Mouse (Mus musculus): ENCODE results near the gene Trio. TPM values are rescaled to one million over a fixed set of nuclear protein-coding genes. Genes with fewer than 3 reads are reported as not detected.
A peak's percentile ranks its signal among the peaks of the same experiment; 100 is the strongest.

Trio gene
- polyA plus RNA-seq, 1 experiment from 2014 or later = 15.9 TPM

DNA sequence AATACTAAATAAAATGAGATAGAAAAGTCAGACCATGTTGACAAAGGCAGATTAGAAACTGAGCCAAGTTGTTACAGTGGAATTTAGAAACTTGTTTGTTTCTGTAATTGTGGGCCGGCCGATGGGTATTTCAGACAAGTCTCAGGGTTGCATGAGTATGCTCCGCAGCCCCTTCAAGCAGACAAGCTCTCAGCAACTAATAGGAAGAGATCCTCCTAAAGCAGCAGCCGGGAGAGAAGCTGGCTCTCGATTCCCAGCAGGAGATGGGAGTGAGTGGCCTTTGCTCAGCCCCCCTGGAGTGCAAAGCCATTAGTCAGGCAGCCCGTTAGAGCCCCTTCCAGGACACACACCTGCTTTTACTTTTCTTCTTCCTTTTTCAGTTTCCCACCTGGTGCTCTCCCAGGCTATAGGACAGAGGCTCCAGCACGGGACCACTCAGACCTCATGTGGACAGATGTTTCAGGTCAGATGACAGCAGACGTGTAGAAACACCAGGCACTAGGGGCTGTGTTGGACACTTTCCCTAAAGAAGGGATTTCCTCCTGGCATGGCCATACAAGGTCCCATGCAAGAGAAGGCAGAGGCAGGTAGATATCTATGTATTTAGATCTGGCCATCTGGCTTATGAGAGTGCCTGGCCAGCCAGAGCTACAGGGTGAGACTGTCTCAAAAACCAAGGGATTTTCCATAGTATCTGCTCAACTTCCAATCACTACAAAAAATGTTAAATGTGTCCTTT, 26.9 kb downstream of the Trio start:
- Histone ChIP-seq H3K4me2 (replicated peaks) (no peak overlapping the region; the same call in 1 of the 2 replicates), H3K4me3 (replicated peaks) (no peak overlapping the region), H3K27ac (no peak overlapping the region), H3K27me3 (replicated peaks) (no peaks in the 10 kb centered on the region), H3K9ac (no peak overlapping the region), H3K4me1 (replicated peaks) (peaks cover 53% of the 10 kb centered on the region), H3K36me3 (no peaks in the 10 kb centered on the region), H3K9me3 (no peaks in the 10 kb centered on the region)
- ATAC-seq = no peak
- WGBS = 26% methylated on average over 8 of the region's 8 CpGs

GRCm38 (mm10) chr15:27997917-27998316, 27.7 kb downstream of the Trio start:
- H3K9ac ChIP-seq = no peak overlapping the region
- peaks cover 56% of the 10 kb centered on the region for H3K4me1 ChIP-seq (replicated peaks)
- H3K4me2 ChIP-seq (replicated peaks) = no peak overlapping the region
- no peak for ATAC-seq
- H3K36me3 ChIP-seq = no peaks in the 10 kb centered on the region
- no peak overlapping the region for H3K4me3 ChIP-seq (replicated peaks)
- WGBS = 27% methylated on average over 8 of the region's 8 CpGs
- no peak overlapping the region for H3K27ac ChIP-seq
- H3K9me3 ChIP-seq = no peaks in the 10 kb centered on the region
- H3K27me3 ChIP-seq (replicated peaks) = no peaks in the 10 kb centered on the region

- 53% methylated on average over 9 of the region's 9 CpGs for WGBS
- Histone ChIP-seq H3K27me3 (replicated peaks) (no peaks in the 10 kb centered on the region), H3K9ac (no peak overlapping the region), H3K9me3 (no peaks in the 10 kb centered on the region), H3K27ac (no peak overlapping the region), H3K36me3 (no peaks in the 10 kb centered on the region), H3K4me2 (replicated peaks) (no peak overlapping the region), H3K4me1 (replicated peaks) (peaks cover 58% of the 10 kb centered on the region), H3K4me3 (replicated peaks) (no peak overlapping the region)
- ATAC-seq = no peak
Measured at GRCm38 (mm10) chr15:27997391-27997841, 28.2 kb downstream of the Trio start.

GRCm38 (mm10) chr15:27996750-27997149, 28.9 kb downstream of the Trio start:
- Histone ChIP-seq H3K4me2 (replicated peaks) (no peak overlapping the region), H3K27me3 (replicated peaks) (no peaks in the 10 kb centered on the region), H3K36me3 (no peaks in the 10 kb centered on the region), H3K9me3 (no peaks in the 10 kb centered on the region), H3K4me1 (replicated peaks) (peaks cover 61% of the 10 kb centered on the region), H3K27ac (no peak overlapping the region), H3K4me3 (replicated peaks) (no peak overlapping the region), H3K9ac (no peak overlapping the region)
- WGBS = 87% methylated on average over 4 of the region's 4 CpGs
- ATAC-seq = no peak

DNA sequence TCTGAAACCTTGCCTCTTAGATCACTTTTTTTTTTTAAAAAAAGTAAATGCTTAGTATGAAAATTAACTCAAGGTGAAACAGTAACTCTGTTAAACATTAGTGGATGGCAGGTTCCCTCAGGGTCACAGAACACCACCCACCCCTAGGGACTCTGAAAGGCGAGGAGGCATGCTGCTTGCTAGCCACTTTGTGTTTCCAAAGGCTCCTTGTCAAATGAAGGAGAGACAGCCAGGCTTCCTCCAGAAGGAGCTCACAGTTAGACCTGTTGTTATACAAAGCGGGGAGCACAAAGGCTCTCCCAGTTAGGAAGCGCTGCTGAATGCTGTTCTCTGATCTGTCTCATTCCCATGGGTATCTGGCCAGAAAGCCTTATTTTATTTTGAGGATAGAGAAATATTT, 30.2 kb downstream of the Trio start:
- WGBS = 50% methylated on average over 3 of the region's 3 CpGs

GRCm38 (mm10) chr15:27994870-27995269, 30.8 kb downstream of the Trio start:
- WGBS = 73% methylated on average over 13 of the region's 13 CpGs
- no peak overlapping the region for H3K27ac ChIP-seq
- H3K4me2 ChIP-seq (replicated peaks) = no peak overlapping the region; the same call in 1 of the 2 replicates
- no peaks in the 10 kb centered on the region for H3K27me3 ChIP-seq (replicated peaks)
- no peaks in the 10 kb centered on the region for H3K9me3 ChIP-seq
- H3K9ac ChIP-seq = no peak overlapping the region
- no peak overlapping the region for H3K4me3 ChIP-seq (replicated peaks)
- H3K4me1 ChIP-seq (replicated peaks) = peaks cover 62% of the 10 kb centered on the region
- no peaks in the 10 kb centered on the region for H3K36me3 ChIP-seq
- no peak for ATAC-seq

More for the DNA sequence above, 30.2 kb downstream of the Trio start:
- no peak for ATAC-seq
- H3K9me3 ChIP-seq = no peaks in the 10 kb centered on the region
- H3K4me2 ChIP-seq (replicated peaks) = no peak overlapping the region
- H3K4me1 ChIP-seq (replicated peaks) = peaks cover 62% of the 10 kb centered on the region
- H3K4me3 ChIP-seq (replicated peaks) = no peak overlapping the region
- H3K27me3 ChIP-seq (replicated peaks) = no peaks in the 10 kb centered on the region
- no peak overlapping the region for H3K9ac ChIP-seq
- H3K36me3 ChIP-seq = no peaks in the 10 kb centered on the region
- no peak overlapping the region for H3K27ac ChIP-seq

DNA sequence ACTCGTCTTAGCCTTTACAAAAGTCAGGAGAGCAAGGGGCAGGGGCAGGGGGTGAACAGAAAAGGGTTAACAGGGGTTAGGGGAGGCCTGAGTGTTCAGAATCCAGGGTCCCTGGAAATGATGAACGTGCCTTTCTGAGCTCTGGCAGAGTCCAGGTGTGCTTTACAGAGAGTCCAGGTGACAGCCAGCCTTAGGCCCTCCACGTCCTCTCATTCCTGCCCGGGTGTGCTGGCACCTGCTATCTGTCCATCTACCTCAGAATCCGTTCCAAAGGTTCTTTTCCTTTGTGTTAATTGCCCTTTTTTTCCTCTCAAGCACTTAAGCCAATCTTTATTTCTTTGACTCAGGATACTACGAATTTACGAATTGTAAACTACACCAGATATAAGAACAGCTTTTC, 32.1 kb downstream of the Trio start:
- Histone ChIP-seq H3K4me1 (replicated peaks) (peaks cover 56% of the 10 kb centered on the region), H3K27me3 (replicated peaks) (no peaks in the 10 kb centered on the region), H3K9me3 (no peaks in the 10 kb centered on the region), H3K36me3 (no peaks in the 10 kb centered on the region), H3K9ac (no peak overlapping the region), H3K27ac (0 out of 2 replicates have a peak overlapping the region, but pooled peaks have one; percentile 4), H3K4me2 (replicated peaks) (no peak overlapping the region), H3K4me3 (replicated peaks) (no peak overlapping the region)
- ATAC-seq = 0 out of 2 replicates have a peak, but pooled peaks have one; percentile 42
- WGBS = 54% methylated on average over 7 of the region's 7 CpGs

- peak; percentile 37; the same call in 1 of the 2 replicates for ATAC-seq
- H3K4me3 ChIP-seq (replicated peaks) = no peak overlapping the region
- no peak overlapping the region for H3K27ac ChIP-seq
- no peaks in the 10 kb centered on the region for H3K9me3 ChIP-seq
- no peaks in the 10 kb centered on the region for H3K36me3 ChIP-seq
- 44% methylated on average over 5 of the region's 5 CpGs for WGBS
- no peak overlapping the region for H3K4me2 ChIP-seq (replicated peaks)
- H3K27me3 ChIP-seq (replicated peaks) = no peaks in the 10 kb centered on the region
- no peak overlapping the region for H3K9ac ChIP-seq
- peaks cover 47% of the 10 kb centered on the region for H3K4me1 ChIP-seq (replicated peaks)
Measured at GRCm38 (mm10) chr15:27992596-27992995, 33.1 kb downstream of the Trio start.

DNA sequence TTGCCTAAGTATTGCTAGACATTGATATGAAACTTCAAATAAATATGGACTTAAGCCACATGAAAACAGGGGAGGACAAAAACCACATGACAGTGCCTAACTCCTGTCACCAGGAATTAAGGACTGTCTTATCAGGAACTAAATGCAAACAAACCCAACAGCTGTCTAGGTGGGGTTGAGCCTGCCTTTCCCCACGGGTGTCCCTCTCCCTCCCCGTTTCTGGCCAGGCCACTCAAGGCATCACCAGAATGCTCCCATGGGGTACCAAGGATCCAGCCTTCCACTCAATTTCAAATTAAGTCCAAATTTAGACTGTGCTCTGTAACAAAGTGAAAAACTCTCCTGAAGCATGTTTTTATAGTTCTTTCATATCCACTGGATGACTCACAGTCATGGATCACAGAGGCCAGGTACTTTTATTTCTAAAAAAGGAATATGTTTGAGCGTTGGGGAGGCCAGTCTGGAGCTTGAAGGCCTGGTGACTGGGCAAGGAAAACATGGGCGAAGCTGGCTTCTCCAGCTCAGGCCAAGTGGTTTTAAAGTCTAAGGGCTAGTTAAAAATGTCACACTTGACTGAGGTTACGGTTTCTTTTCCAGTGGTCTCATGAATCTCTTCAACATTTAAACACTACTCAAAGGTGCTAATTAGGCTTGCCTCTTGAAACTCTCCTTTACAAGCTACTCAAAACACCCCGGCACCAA, 33.6 kb downstream of the Trio start:
- H3K27me3 ChIP-seq (replicated peaks) = no peaks in the 10 kb centered on the region
- 0 out of 2 replicates have a peak overlapping the region, but pooled peaks have one; percentile 9 for H3K27ac ChIP-seq
- no peak overlapping the region for H3K4me2 ChIP-seq (replicated peaks)
- H3K36me3 ChIP-seq = no peaks in the 10 kb centered on the region
- no peaks in the 10 kb centered on the region for H3K9me3 ChIP-seq
- peaks cover 42% of the 10 kb centered on the region for H3K4me1 ChIP-seq (replicated peaks)
- no peak overlapping the region for H3K4me3 ChIP-seq (replicated peaks)
- WGBS = 59% methylated on average over 6 of the region's 6 CpGs
- H3K9ac ChIP-seq = no peak overlapping the region
- ATAC-seq = peak; percentile 31; the same call in 1 of the 2 replicates

DNA sequence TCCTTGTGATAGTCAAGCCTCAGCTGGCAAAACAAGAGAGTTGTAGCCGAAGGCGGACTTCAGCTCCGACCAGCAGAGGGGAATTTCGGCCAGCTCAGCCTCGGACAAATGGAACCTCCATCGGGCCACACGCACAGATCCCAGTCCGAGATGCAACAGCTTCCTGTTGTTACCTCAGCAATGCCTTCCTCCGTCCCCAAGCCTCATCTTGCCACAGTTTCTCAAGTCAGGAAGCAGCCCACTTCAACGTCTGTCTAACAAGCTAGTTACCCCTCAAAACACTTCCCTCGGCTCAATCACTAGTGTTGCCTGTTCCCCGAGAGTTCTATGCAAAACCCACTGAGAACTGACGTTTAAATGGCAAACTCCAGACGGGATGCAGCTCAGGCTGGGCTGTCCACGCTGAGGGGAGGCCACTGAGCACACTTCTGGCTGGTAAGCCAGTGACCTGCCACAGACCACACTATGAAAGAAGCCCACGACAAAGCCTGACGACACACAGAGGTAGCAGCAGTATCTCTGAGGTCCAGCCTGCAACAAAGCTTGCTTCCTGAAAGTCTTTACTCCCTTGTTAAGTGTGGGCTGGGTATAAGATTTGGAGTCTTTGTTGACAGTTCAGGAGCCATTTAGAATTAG, 34.5 kb downstream of the Trio start:
- no peak overlapping the region for H3K27ac ChIP-seq
- no peaks in the 10 kb centered on the region for H3K27me3 ChIP-seq (replicated peaks)
- H3K4me2 ChIP-seq (replicated peaks) = no peak overlapping the region
- H3K9ac ChIP-seq = no peak overlapping the region
- H3K9me3 ChIP-seq = no peaks in the 10 kb centered on the region
- WGBS = 68% methylated on average over 17 of the region's 17 CpGs
- no peak overlapping the region for H3K4me3 ChIP-seq (replicated peaks)
- H3K4me1 ChIP-seq (replicated peaks) = peaks cover 42% of the 10 kb centered on the region
- no peaks in the 10 kb centered on the region for H3K36me3 ChIP-seq
- ATAC-seq = no peak

DNA sequence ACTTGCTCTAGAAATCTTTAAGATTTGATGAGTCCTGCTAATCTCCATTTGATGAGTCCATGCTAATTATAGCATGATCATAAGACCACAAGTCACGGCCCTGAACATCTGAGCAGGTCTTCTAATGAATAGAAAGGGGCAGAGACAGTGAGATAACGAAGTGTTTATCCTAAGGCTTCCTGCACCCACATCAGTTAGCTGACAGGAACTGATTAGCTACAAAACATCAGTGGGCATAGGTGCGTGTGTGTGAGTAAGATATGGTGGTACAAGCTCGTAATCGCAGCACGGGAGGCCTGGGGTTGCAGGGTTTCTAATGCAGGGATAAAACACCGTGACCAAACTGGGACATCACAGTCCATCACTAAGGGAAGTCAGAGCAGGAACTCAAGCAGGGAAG, 37.7 kb downstream of the Trio start:
- Histone ChIP-seq H3K4me1 (replicated peaks) (peaks cover 20% of the 10 kb centered on the region; the same call in 1 of the 2 replicates), H3K36me3 (no peaks in the 10 kb centered on the region)

GRCm38 (mm10) chr15:27984881-27985280, 40.8 kb downstream of the Trio start:
- peaks cover 12% of the 10 kb centered on the region; the same call in 1 of the 2 replicates for H3K4me1 ChIP-seq (replicated peaks)
- WGBS = 69% methylated on average over 2 of the region's 2 CpGs
- H3K27me3 ChIP-seq (replicated peaks) = no peaks in the 10 kb centered on the region

More for the DNA sequence above, 37.7 kb downstream of the Trio start:
- ATAC-seq = no peak
- H3K27me3 ChIP-seq (replicated peaks) = no peaks in the 10 kb centered on the region
- H3K9me3 ChIP-seq = no peaks in the 10 kb centered on the region
- H3K4me3 ChIP-seq (replicated peaks) = no peak overlapping the region
- H3K9ac ChIP-seq = no peak overlapping the region
- WGBS = 78% methylated on average over 7 of the region's 7 CpGs
- H3K27ac ChIP-seq = no peak overlapping the region
- H3K4me2 ChIP-seq (replicated peaks) = no peak overlapping the region

More at GRCm38 (mm10) chr15:27984881-27985280, 40.8 kb downstream of the Trio start:
- H3K9ac ChIP-seq = no peak overlapping the region
- H3K27ac ChIP-seq = no peak overlapping the region
- no peak for ATAC-seq
- no peak overlapping the region for H3K4me3 ChIP-seq (replicated peaks)
- H3K4me2 ChIP-seq (replicated peaks) = no peak overlapping the region
- no peaks in the 10 kb centered on the region for H3K9me3 ChIP-seq
- H3K36me3 ChIP-seq = no peaks in the 10 kb centered on the region
